Mouse (Mus musculus) liver, embryonic 14.5 days (tissue): ENCODE measurements around the gene Stk32b.

ENCODE experiments used
- CTCF ChIP-seq: IDR thresholded peaks from 2 replicates; pipeline ENCODE4 v1.5.1; 2016; ENCODE audit warnings: antibody characterized with exemption, low read depth, control low read depth
- EP300 ChIP-seq: IDR thresholded peaks from 2 replicates; pipeline ENCODE4 v1.6.1; 2016; ENCODE audit warnings: antibody characterized with exemption, low read depth

DNA sequence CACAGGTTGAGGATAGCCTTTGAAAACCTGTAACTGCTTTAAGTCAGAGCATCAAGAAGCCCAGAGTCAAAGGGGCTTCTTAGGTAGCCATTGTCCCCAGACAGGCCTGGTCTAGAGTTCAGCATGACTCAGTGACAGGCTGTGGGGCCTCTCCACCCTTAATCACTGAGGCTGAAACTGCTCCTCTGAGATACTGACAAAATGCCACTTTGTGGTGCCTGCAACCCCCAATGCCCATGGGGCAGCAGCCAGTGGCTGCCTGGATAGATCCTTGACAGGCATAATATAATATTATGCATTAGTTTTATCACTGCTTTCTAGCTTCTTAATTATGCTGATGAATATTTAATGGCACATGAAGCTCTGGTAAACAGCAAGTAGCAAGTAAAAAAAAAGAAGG is 289.8 kb downstream of the Stk32b start:
- TF ChIP-seq CTCF (no peak), EP300 (no peak)
